Mouse (Mus musculus) cerebellum, adult 9-11 months (tissue): ENCODE measurements around the gene Gm49320.

Experiments used
- DNase-seq: peaks from one replicate; pipeline ENCODE4 v3.0.0; 2022

Gene Gm49320

GRCm38 (mm10) chr8:4259125-4259804, 20.6 kb downstream of the Gm49320 start, which contains the start of gene Ctxn1:
Gene Ctxn1, minus strand, starts transcription at chr8:4259274.
- DNase-seq: peak; percentile 78

GRCm38 (mm10) chr8:4259805-4260170, 21.1 kb downstream of the Gm49320 start:
- no peak for DNase-seq

GRCm38 (mm10) chr8:4263105-4263791, 24.6 kb downstream of the Gm49320 start:
- no peak for DNase-seq

GRCm38 (mm10) chr8:4265160-4265914, 26.7 kb downstream of the Gm49320 start:
- no peak for DNase-seq

GRCm38 (mm10) chr8:4267627-4268026, 29.0 kb downstream of the Gm49320 start:
- no peak for DNase-seq

- DNase-seq: no peak
These were observed 30.9 kb downstream of the Gm49320 start for GRCm38 (mm10) chr8:4269609-4270008.

- peak; percentile 97 for DNase-seq
These were observed 36.8 kb downstream of the Gm49320 start, which contains the start of gene Timm44 for GRCm38 (mm10) chr8:4275275-4276110. Gene Timm44, minus strand, starts transcription at chr8:4275913.

GRCm38 (mm10) chr8:4276111-4276465, 37.4 kb downstream of the Gm49320 start:
- no peak for DNase-seq

GRCm38 (mm10) chr8:4292738-4293137, 54.1 kb downstream of the Gm49320 start:
- DNase-seq: no peak

- no peak for DNase-seq
These were observed 59.2 kb downstream of the Gm49320 start for GRCm38 (mm10) chr8:4297822-4298221.
